Mouse (Mus musculus) heart, embryonic 11.5 days (tissue): ENCODE measurements around the gene Erh. TPM values are rescaled to one million over a fixed set of nuclear protein-coding genes. Genes with fewer than 3 reads are reported as not detected.

Source experiments
- ATAC-seq: fragments of 200-750 bp; cut with Nextera tagmentation; replicated peaks from 2 replicates; pipeline ENCODE4 v1.8.0; 2017; ENCODE audit warnings: moderate library complexity; ENCODE audit not compliant: insufficient number of reproducible peaks, low FRiP score, low TSS enrichment
- H3K27ac ChIP-seq: fragments of 300-500 bp; sonication (generic); 2 replicates; pipeline ENCODE4 v1.5.1; 2014; ENCODE audit warnings: mild to moderate bottlenecking, low read depth, low read length
- H3K27me3 ChIP-seq: fragments of 300-500 bp; sonication (generic); 2 replicates; pipeline ENCODE4 v1.6.1; 2014; ENCODE audit warnings: mild to moderate bottlenecking, low read length, mixed read lengths; ENCODE audit not compliant: control insufficient read depth, insufficient read depth
- H3K36me3 ChIP-seq: fragments of 300-500 bp; sonication (generic); 2 replicates; pipeline ENCODE4 v1.6.1; 2014; ENCODE audit warnings: mild to moderate bottlenecking, low read length, moderate library complexity, mixed read lengths; ENCODE audit not compliant: control insufficient read depth, insufficient read depth
- H3K4me1 ChIP-seq: fragments of 300-500 bp; sonication (generic); 2 replicates; pipeline ENCODE4 v1.6.1; 2014; ENCODE audit warnings: low read length; ENCODE audit not compliant: control insufficient read depth, insufficient read depth
- H3K4me2 ChIP-seq: fragments of 300-500 bp; sonication (generic); 2 replicates; pipeline ENCODE4 v1.6.1; 2014; ENCODE audit warnings: mild to moderate bottlenecking, moderate library complexity
- H3K4me3 ChIP-seq: fragments of 300-500 bp; sonication (generic); 2 replicates; pipeline ENCODE4 v1.5.1; 2014; ENCODE audit warnings: low read depth, low read length
- H3K9ac ChIP-seq: fragments of 300-500 bp; sonication (generic); 2 replicates; pipeline ENCODE4 v1.6.1; 2014; ENCODE audit warnings: mild to moderate bottlenecking, low read depth, low read length, moderate library complexity
- H3K9me3 ChIP-seq: fragments of 300-500 bp; sonication (generic); replicated peaks from 2 replicates; pipeline ENCODE4 v1.6.1; 2016; ENCODE audit warnings: low read length; ENCODE audit not compliant: control insufficient read depth
- WGBS: fragments of 180-500 bp; shearing (Covaris S2); extraction: QIAGEN DNeasy Blood & Tissue Kit; methylation state at CpG from one replicate; pipeline ENCODE4 v1.1.7; 2014; ENCODE audit not compliant: insufficient replicate concordance; 5-methylcytosine and 5-hydroxymethylcytosine counted together
- polyA plus RNA-seq: library from polyadenylated mRNA; unstranded; fragments of >200 nt; fragmentation: Nextera tagmentation; extraction: Ambion mirVana; gene quantifications from 2 replicates; pipeline ENCODE4 v1.2.1, GENCODE M21; 2014

The Erh gene
- polyA plus RNA-seq = 169 and 202 TPM in 2 replicates

DNA sequence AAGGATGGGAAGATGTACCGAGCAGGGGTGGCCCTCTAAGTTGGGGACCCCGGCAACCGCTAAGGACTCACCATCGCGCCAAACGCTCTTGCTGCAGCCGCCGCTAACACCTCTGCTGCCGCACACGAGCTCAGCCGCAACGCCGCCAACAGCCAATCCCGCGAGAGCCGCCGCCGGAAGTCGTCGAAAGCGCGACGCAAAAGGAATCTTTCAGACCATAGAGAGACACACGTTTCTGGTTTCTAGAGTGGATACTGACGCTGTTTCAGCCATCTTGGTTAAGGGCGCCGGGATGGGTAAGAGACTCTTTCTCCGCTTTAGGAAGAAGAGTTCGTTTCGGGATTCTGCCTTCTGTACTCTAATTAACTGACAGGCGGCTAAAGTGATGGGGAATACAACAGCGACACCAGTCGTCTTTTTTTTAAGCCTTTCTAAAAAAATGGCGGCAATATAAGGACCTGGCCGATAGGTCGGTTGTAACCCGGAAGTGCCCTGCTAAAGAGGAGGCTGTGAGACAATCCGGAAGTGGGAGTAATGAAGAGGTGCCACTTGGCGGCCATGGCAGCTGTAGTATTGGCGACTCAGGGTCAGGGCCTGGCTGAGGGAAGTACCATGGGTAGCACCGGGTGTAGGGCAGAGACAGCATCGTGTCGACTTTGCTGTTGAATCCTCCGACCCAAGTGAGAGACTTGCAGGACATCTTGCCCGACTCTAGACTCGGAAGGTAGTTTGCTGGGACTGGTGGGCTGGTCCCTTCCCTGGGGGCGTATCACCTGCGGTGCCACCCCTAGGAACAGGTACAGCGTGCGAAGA, at the start of gene Erh, which contains the start of gene Slc39a9:
Gene Erh, minus strand, starts transcription at position 649 of the 813 bp plus-strand sequence.
Gene Slc39a9, plus strand, starts transcription at position 191 of the 813 bp plus-strand sequence.
- H3K4me1 ChIP-seq = peaks cover 21% of the 10 kb centered on the region
- H3K9ac ChIP-seq = peak within 1 kb of the TSS; percentile 97
- H3K36me3 ChIP-seq = peaks cover 9% of the 10 kb centered on the region
- H3K4me3 ChIP-seq = peak within 1 kb of the TSS; percentile 93
- WGBS = 0% methylated on average over 50 of the region's 50 CpGs
- H3K27ac ChIP-seq = peak within 1 kb of the TSS; percentile 90
- peak; percentile 94 for ATAC-seq
- peak within 1 kb of the TSS; percentile 64 for H3K4me2 ChIP-seq
- H3K9me3 ChIP-seq = no peaks in the 10 kb centered on the region
- no peaks in the 10 kb centered on the region for H3K27me3 ChIP-seq

DNA sequence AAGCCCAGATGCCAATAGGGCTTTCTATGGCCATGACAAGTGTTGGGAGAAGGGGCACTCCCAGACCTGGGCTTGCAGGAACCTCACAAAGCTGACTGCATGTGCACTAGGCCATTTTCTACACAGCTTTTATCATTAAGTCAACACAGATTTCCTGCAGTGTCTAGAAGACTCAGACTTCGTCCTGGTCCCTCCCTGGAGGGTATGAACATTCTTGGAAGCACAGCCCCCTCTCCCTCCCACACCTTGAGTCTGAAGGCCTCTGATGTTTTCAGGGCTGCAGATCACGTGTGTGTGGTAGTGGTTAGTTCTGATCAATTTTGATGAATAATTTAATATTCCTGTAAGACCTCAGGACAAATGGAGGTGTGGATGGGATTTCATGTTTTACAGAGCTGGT, 49.6 kb upstream of the Erh start:
- WGBS = 24% methylated on average over 2 of the region's 2 CpGs
- Histone ChIP-seq H3K4me3 (no peak overlapping the region), H3K27me3 (peaks cover 45% of the 10 kb centered on the region), H3K9ac (no peak overlapping the region), H3K36me3 (no peaks in the 10 kb centered on the region), H3K4me1 (peaks cover 15% of the 10 kb centered on the region), H3K9me3 (no peaks in the 10 kb centered on the region), H3K27ac (no peak overlapping the region), H3K4me2 (no peak overlapping the region)
- ATAC-seq = no peak; the same call in 1 of the 2 replicates

DNA sequence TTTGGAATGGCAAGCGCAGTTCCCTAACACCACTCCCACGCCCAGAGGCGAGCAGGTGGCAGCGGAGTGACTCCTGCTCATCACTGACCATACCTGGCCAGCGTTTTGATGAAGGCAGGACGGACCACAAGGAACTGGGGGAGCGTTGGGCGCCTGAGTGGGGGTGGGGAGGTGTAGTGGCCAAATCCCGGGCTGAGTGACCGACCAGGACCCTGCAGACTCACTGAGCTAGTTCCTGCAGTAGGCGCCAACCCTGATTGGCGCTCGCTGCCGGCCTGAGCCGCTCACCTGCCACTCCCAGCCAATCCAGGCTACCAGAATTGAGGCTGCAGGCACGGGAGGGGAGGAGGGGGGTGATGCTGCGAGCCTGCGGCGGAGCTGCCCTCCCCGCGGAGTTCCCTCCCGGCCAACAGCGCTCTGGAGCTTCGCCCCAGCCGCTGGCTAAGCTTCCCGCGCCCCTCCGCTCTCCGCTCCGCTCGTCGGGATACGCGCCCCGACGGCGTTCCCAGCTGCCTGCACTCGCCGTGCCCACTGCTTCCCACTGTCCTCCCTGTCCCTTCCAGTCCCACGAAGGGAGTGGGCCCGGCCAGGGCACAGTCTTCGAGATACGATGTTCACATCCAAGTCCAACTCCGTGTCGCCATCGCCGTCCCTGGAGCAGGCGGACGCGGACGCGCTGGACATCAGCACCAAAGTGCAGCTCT, 48.3 kb upstream of the Erh start, which contains the start of gene Plekhd1:
Gene Plekhd1, plus strand, starts transcription at position 323 of the 704 bp plus-strand sequence.
- peak within 1 kb of the TSS; percentile 44 for H3K4me3 ChIP-seq
- H3K9ac ChIP-seq = peak within 1 kb of the TSS; percentile 40; the same call in 1 of the 2 replicates
- no peak within 1 kb of the TSS for H3K27ac ChIP-seq
- peaks cover 15% of the 10 kb centered on the region for H3K4me1 ChIP-seq
- 2% methylated on average over 52 of the region's 52 CpGs for WGBS
- ATAC-seq = no peak
- H3K4me2 ChIP-seq = peak within 1 kb of the TSS; percentile 71
- H3K36me3 ChIP-seq = no peaks in the 10 kb centered on the region
- H3K27me3 ChIP-seq = peaks cover 45% of the 10 kb centered on the region
- no peaks in the 10 kb centered on the region for H3K9me3 ChIP-seq

DNA sequence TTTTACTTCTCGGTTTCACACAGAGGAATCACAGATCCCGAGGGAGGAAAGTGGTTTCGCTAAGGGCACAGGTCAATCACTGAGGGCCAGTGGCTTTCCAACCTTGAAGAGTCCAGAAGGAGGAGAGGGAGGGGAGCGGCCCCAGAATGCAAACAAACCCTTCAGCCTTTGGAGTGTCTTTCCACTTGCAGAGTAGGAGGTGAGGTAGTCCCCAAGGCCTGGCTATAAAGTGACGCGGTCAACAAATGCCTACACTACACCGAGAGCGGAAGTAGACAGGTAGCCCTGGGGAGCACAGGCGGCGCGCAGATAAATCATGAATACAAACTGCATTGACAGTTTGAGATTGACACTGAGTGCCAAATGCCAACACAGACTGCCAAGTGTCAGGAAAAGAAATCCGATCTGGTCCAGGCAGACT, 47.5 kb upstream of the Erh start:
- ATAC-seq = no peak
- 17% methylated on average over 12 of the region's 12 CpGs for WGBS
- 0 out of 2 replicates have a peak overlapping the region, but pooled peaks have one; percentile 44 for H3K4me3 ChIP-seq
- H3K9ac ChIP-seq = no peak overlapping the region
- peak overlapping the region; percentile 71; the same call in 1 of the 2 replicates for H3K4me2 ChIP-seq
- H3K27me3 ChIP-seq = peaks cover 45% of the 10 kb centered on the region
- peaks cover 15% of the 10 kb centered on the region for H3K4me1 ChIP-seq
- H3K27ac ChIP-seq = no peak overlapping the region
- no peaks in the 10 kb centered on the region for H3K36me3 ChIP-seq
- H3K9me3 ChIP-seq = no peaks in the 10 kb centered on the region

DNA sequence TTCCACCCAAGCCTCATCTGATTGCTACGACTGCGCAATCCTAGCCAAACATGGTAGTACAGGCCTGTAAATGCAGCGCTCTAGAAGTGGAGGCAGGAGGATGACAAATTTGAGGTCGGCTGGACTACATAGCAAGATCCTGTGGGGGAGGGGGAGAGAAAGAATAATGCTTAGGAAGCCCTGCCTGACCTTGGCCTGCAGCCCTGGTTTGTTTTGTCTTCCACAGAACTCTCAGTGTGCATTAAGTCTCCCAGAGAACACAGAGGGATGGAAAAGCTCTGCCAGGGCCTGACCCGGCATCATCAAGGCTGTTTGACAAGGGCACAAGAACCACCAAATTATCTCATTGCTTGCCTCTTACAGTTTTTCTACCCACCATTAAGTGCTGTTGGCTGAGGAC, 45.6 kb upstream of the Erh start:
- no peaks in the 10 kb centered on the region for H3K36me3 ChIP-seq
- WGBS = 59% methylated on average over 5 of the region's 5 CpGs
- H3K9me3 ChIP-seq = no peaks in the 10 kb centered on the region
- peaks cover 37% of the 10 kb centered on the region for H3K27me3 ChIP-seq
- no peak overlapping the region for H3K27ac ChIP-seq
- ATAC-seq = no peak
- H3K4me2 ChIP-seq = no peak overlapping the region
- H3K9ac ChIP-seq = no peak overlapping the region
- H3K4me1 ChIP-seq = peaks cover 15% of the 10 kb centered on the region
- no peak overlapping the region for H3K4me3 ChIP-seq

DNA sequence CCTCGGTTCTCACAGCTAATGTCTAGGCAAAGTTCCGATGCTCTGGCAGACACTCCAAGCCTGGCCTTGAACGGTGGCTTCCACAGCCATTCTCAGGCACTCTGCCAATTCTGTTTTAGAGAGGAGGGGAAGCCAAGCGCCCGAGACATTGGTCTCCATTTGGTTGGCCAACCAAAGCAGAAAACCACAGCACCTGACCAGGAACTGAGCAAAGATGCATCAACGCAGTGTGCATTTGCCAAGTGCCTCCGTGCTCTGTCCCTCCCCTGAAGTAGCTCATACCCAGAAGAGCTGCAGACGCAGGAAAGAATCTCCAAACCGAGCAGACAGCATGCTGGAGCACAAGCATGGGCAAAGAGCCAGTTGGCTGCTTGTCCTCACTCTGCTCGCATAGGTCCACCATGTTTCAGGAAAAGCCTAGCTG, 43.7 kb upstream of the Erh start:
- no peak overlapping the region for H3K9ac ChIP-seq
- H3K4me3 ChIP-seq = no peak overlapping the region
- 72% methylated on average over 10 of the region's 10 CpGs for WGBS
- H3K27ac ChIP-seq = no peak overlapping the region
- peaks cover 10% of the 10 kb centered on the region for H3K4me1 ChIP-seq
- no peaks in the 10 kb centered on the region for H3K36me3 ChIP-seq
- H3K27me3 ChIP-seq = peaks cover 22% of the 10 kb centered on the region
- H3K4me2 ChIP-seq = no peak overlapping the region
- no peaks in the 10 kb centered on the region for H3K9me3 ChIP-seq
- ATAC-seq = no peak

DNA sequence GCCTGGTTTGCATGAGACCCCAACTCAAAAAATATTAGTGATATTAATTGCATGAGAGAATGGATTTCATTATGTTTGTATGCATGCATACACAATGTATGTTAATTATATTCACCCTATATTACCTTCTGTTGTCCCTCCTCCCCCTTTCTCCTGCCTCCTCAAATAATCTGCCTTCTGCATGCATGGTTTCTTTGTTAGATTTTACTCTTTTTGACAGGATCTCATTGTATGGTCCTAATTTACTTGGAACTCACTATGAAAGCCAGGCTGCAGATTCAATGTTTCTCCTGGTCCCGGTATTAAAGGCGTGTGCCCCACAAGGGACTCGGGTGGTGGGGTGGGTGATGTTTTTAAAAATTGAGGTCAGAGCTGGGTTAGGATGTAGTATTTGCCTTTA, 40.2 kb upstream of the Erh start:
- no peak overlapping the region for H3K9ac ChIP-seq
- no peaks in the 10 kb centered on the region for H3K9me3 ChIP-seq
- H3K4me3 ChIP-seq = no peak overlapping the region
- H3K27ac ChIP-seq = no peak overlapping the region
- no peaks in the 10 kb centered on the region for H3K4me1 ChIP-seq
- H3K4me2 ChIP-seq = no peak overlapping the region
- ATAC-seq = no peak
- WGBS = 94% methylated on average over 3 of the region's 3 CpGs
- H3K36me3 ChIP-seq = no peaks in the 10 kb centered on the region
- no peaks in the 10 kb centered on the region for H3K27me3 ChIP-seq

DNA sequence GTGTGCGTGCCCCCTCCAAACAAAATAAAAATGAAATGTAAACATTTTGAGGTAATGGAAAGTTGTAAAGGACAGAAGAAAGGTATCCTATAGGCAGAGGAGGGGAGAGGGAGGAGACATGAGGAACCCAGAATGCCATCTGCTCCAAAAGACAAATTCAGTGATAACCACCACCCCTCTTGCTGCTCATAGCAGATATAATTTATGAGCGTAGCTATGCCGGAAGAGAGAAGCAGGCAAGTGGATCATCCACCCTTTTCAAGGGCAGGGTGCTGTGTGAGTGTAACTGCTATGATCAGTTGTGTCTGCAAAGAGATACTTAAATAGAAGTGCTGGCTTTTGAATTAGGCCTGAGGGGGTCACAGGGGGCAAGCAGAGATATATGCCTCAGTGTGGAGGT, 39.4 kb upstream of the Erh start:
- Histone ChIP-seq H3K9ac (no peak overlapping the region), H3K9me3 (no peaks in the 10 kb centered on the region), H3K27ac (no peak overlapping the region), H3K4me3 (no peak overlapping the region), H3K4me1 (no peaks in the 10 kb centered on the region), H3K36me3 (no peaks in the 10 kb centered on the region), H3K4me2 (no peak overlapping the region), H3K27me3 (no peaks in the 10 kb centered on the region)
- ATAC-seq = no peak
- 83% methylated on average over 3 of the region's 3 CpGs for WGBS
